Mouse (Mus musculus) stomach, embryonic 15.5 days (tissue): ENCODE data around the gene Zfp91. TPM values are rescaled to one million over a fixed set of nuclear protein-coding genes. Genes with fewer than 3 reads are reported as not detected.
A peak's percentile ranks its signal among the peaks of the same experiment; 100 is the strongest.

Experiments used
- ATAC-seq: fragments of 200-750 bp; cut with Nextera tagmentation; 2 replicates; pipeline ENCODE4 v1.8.0; 2017; ENCODE audit warnings: low read depth, moderate number of reproducible peaks, moderate TSS enrichment; ENCODE audit not compliant: insufficient read depth, low FRiP score
- H3K27ac ChIP-seq: fragments of 300-500 bp; sonication (generic); 2 replicates; pipeline ENCODE4 v1.5.1; 2015; ENCODE audit warnings: mild to moderate bottlenecking, inconsistent platforms
- H3K27me3 ChIP-seq: fragments of 300-500 bp; sonication (generic); replicated peaks from 2 replicates; pipeline ENCODE4 v1.6.1; 2015; ENCODE audit warnings: inconsistent platforms
- H3K36me3 ChIP-seq: fragments of 300-500 bp; sonication (generic); 2 replicates; pipeline ENCODE4 v1.6.1; 2015; ENCODE audit warnings: inconsistent platforms
- H3K4me1 ChIP-seq: fragments of 300-500 bp; sonication (generic); 2 replicates; pipeline ENCODE4 v1.6.1; 2015; ENCODE audit warnings: inconsistent platforms
- H3K4me2 ChIP-seq: fragments of 300-500 bp; sonication (generic); 2 replicates; pipeline ENCODE4 v1.6.1; 2015; ENCODE audit warnings: mild to moderate bottlenecking, inconsistent platforms
- H3K4me3 ChIP-seq: fragments of 300-500 bp; sonication (generic); replicated peaks from 2 replicates; pipeline ENCODE4 v1.5.1; 2015; ENCODE audit warnings: inconsistent platforms
- H3K9ac ChIP-seq: fragments of 300-500 bp; sonication (generic); 2 replicates; pipeline ENCODE4 v1.6.1; 2015; ENCODE audit warnings: inconsistent platforms
- H3K9me3 ChIP-seq: fragments of 300-500 bp; sonication (generic); 2 replicates; pipeline ENCODE4 v1.6.1; 2016; ENCODE audit warnings: inconsistent platforms
- WGBS: fragments of 180-500 bp; shearing (Covaris S2); methylation state at CpG from one replicate; pipeline ENCODE4 v1.1.7; 2015; 5-methylcytosine and 5-hydroxymethylcytosine counted together
- polyA plus RNA-seq: library from polyadenylated mRNA; unstranded; fragments of >200 nt; fragmentation: Nextera tagmentation; extraction: Ambion mirVana; gene quantifications from 2 replicates; pipeline ENCODE4 v1.2.1, GENCODE M21; 2015

Zfp91 gene
- polyA plus RNA-seq, 1 experiment from 2014 or later: 13.9 TPM

- Histone ChIP-seq H3K4me3 (no peak overlapping the region), H3K9ac (no peak overlapping the region), H3K27ac (no peak overlapping the region), H3K4me2 (no peak overlapping the region), H3K4me1 (no peaks in the 10 kb centered on the region), H3K36me3 (no peaks in the 10 kb centered on the region), H3K27me3 (no peaks in the 10 kb centered on the region), H3K9me3 (no peaks in the 10 kb centered on the region)
- WGBS: 82% methylated on average over 2 of the region's 2 CpGs
- no peak for ATAC-seq
Measured at GRCm38 (mm10) chr19:12786803-12787395, 9.0 kb downstream of the Zfp91 start.

GRCm38 (mm10) chr19:12780437-12780836 is 15.5 kb downstream of the Zfp91 start:
- no peaks in the 10 kb centered on the region for H3K4me1 ChIP-seq

GRCm38 (mm10) chr19:12770888-12771287 is 25.0 kb downstream of the Zfp91 start:
- no peaks in the 10 kb centered on the region for H3K9me3 ChIP-seq
- H3K9ac ChIP-seq: no peak overlapping the region
- no peak overlapping the region for H3K4me3 ChIP-seq
- no peak overlapping the region for H3K27ac ChIP-seq
- H3K27me3 ChIP-seq: no peaks in the 10 kb centered on the region
- H3K4me2 ChIP-seq: no peak overlapping the region
- ATAC-seq: no peak
- WGBS: 42% methylated on average over 5 of the region's 5 CpGs
- peaks cover 23% of the 10 kb centered on the region for H3K36me3 ChIP-seq
- no peaks in the 10 kb centered on the region for H3K4me1 ChIP-seq

More at GRCm38 (mm10) chr19:12780437-12780836, 15.5 kb downstream of the Zfp91 start:
- ATAC-seq: no peak
- peaks cover 5% of the 10 kb centered on the region for H3K36me3 ChIP-seq
- no peaks in the 10 kb centered on the region for H3K27me3 ChIP-seq
- H3K4me3 ChIP-seq: no peak overlapping the region
- H3K9ac ChIP-seq: no peak overlapping the region
- H3K4me2 ChIP-seq: no peak overlapping the region
- H3K27ac ChIP-seq: no peak overlapping the region
- H3K9me3 ChIP-seq: no peaks in the 10 kb centered on the region

GRCm38 (mm10) chr19:12765308-12765707 is 30.6 kb downstream of the Zfp91 start, which contains the start of gene Cntf:
Gene Cntf (minus strand): TSS chr19:12765632.
- no peaks in the 10 kb centered on the region for H3K4me1 ChIP-seq
- no peak within 1 kb of the TSS for H3K4me3 ChIP-seq
- H3K27me3 ChIP-seq: no peaks in the 10 kb centered on the region
- WGBS: 65% methylated on average over 7 of the region's 7 CpGs
- no peaks in the 10 kb centered on the region for H3K9me3 ChIP-seq
- no peak within 1 kb of the TSS for H3K4me2 ChIP-seq
- H3K9ac ChIP-seq: no peak within 1 kb of the TSS
- no peak within 1 kb of the TSS for H3K27ac ChIP-seq
- peaks cover 30% of the 10 kb centered on the region for H3K36me3 ChIP-seq
- ATAC-seq: no peak

- H3K27me3 ChIP-seq: no peaks in the 10 kb centered on the region
- no peak overlapping the region for H3K9ac ChIP-seq
- H3K4me2 ChIP-seq: no peak overlapping the region
- ATAC-seq: peak; percentile 22; the same call in 1 of the 2 replicates
- H3K36me3 ChIP-seq: peaks cover 15% of the 10 kb centered on the region
- 63% methylated on average over 2 of the region's 2 CpGs for WGBS
- no peak overlapping the region for H3K4me3 ChIP-seq
- H3K27ac ChIP-seq: no peak overlapping the region
- H3K4me1 ChIP-seq: no peaks in the 10 kb centered on the region
- no peaks in the 10 kb centered on the region for H3K9me3 ChIP-seq
Measured at GRCm38 (mm10) chr19:12762212-12763130, 33.5 kb downstream of the Zfp91 start.

GRCm38 (mm10) chr19:12759656-12760055 is 36.3 kb downstream of the Zfp91 start:
- Histone ChIP-seq H3K9me3 (no peaks in the 10 kb centered on the region), H3K27ac (no peak overlapping the region), H3K4me2 (no peak overlapping the region), H3K4me1 (no peaks in the 10 kb centered on the region), H3K4me3 (no peak overlapping the region), H3K36me3 (peaks cover 11% of the 10 kb centered on the region; the same call in 1 of the 2 replicates), H3K27me3 (no peaks in the 10 kb centered on the region), H3K9ac (no peak overlapping the region)
- ATAC-seq: no peak
- WGBS: 81% methylated on average over 2 of the region's 2 CpGs

- Histone ChIP-seq H3K27ac (no peak overlapping the region), H3K9me3 (no peaks in the 10 kb centered on the region), H3K36me3 (peaks cover 8% of the 10 kb centered on the region; the same call in 1 of the 2 replicates), H3K4me1 (no peaks in the 10 kb centered on the region), H3K9ac (no peak overlapping the region), H3K27me3 (no peaks in the 10 kb centered on the region), H3K4me2 (no peak overlapping the region), H3K4me3 (no peak overlapping the region)
- no peak for ATAC-seq
- 81% methylated on average over 1 of the region's 1 CpGs for WGBS
Measured at GRCm38 (mm10) chr19:12758936-12759478, 36.9 kb downstream of the Zfp91 start.

GRCm38 (mm10) chr19:12756286-12756685 is 39.6 kb downstream of the Zfp91 start:
- Histone ChIP-seq H3K9ac (no peak overlapping the region), H3K4me1 (no peaks in the 10 kb centered on the region), H3K4me2 (no peak overlapping the region), H3K9me3 (no peaks in the 10 kb centered on the region), H3K36me3 (no peaks in the 10 kb centered on the region), H3K27ac (no peak overlapping the region), H3K4me3 (no peak overlapping the region), H3K27me3 (no peaks in the 10 kb centered on the region)
- WGBS: 72% methylated on average over 3 of the region's 3 CpGs
- ATAC-seq: no peak

- H3K4me2 ChIP-seq: no peak overlapping the region
- H3K27ac ChIP-seq: no peak overlapping the region
- no peak overlapping the region for H3K4me3 ChIP-seq
- no peak overlapping the region for H3K9ac ChIP-seq
- H3K4me1 ChIP-seq: no peaks in the 10 kb centered on the region
- ATAC-seq: no peak
- 79% methylated on average over 2 of the region's 2 CpGs for WGBS
- no peaks in the 10 kb centered on the region for H3K36me3 ChIP-seq
- H3K27me3 ChIP-seq: no peaks in the 10 kb centered on the region
- no peaks in the 10 kb centered on the region for H3K9me3 ChIP-seq
Measured at GRCm38 (mm10) chr19:12731950-12732349, 64.0 kb downstream of the Zfp91 start.

- Histone ChIP-seq H3K27me3 (no peaks in the 10 kb centered on the region), H3K36me3 (no peaks in the 10 kb centered on the region), H3K9me3 (no peaks in the 10 kb centered on the region), H3K27ac (no peak overlapping the region), H3K9ac (no peak overlapping the region), H3K4me3 (no peak overlapping the region), H3K4me1 (no peaks in the 10 kb centered on the region), H3K4me2 (no peak overlapping the region)
- ATAC-seq: no peak
- 46% methylated on average over 1 of the region's 1 CpGs for WGBS
Measured at GRCm38 (mm10) chr19:12731036-12731435, 64.9 kb downstream of the Zfp91 start.

- no peak for ATAC-seq
- Histone ChIP-seq H3K36me3 (no peaks in the 10 kb centered on the region), H3K4me2 (no peak overlapping the region), H3K9me3 (no peaks in the 10 kb centered on the region), H3K4me1 (no peaks in the 10 kb centered on the region), H3K9ac (no peak overlapping the region), H3K27me3 (no peaks in the 10 kb centered on the region), H3K4me3 (no peak overlapping the region), H3K27ac (no peak overlapping the region)
- WGBS: 77% methylated on average over 1 of the region's 1 CpGs
Measured at GRCm38 (mm10) chr19:12725851-12726250, 70.1 kb downstream of the Zfp91 start.

GRCm38 (mm10) chr19:12722308-12722707 is 73.6 kb downstream of the Zfp91 start:
- ATAC-seq: no peak
- H3K27me3 ChIP-seq: no peaks in the 10 kb centered on the region
- H3K4me3 ChIP-seq: no peak overlapping the region
- no peak overlapping the region for H3K4me2 ChIP-seq
- H3K9me3 ChIP-seq: no peaks in the 10 kb centered on the region
- no peak overlapping the region for H3K9ac ChIP-seq
- no peaks in the 10 kb centered on the region for H3K4me1 ChIP-seq
- WGBS: 67% methylated on average over 2 of the region's 3 CpGs
- H3K36me3 ChIP-seq: no peaks in the 10 kb centered on the region
- no peak overlapping the region for H3K27ac ChIP-seq
